Mouse (Mus musculus): Measurements from ENCODE around the gene Ppm1d. TPM values are rescaled to one million over a fixed set of nuclear protein-coding genes. Genes with fewer than 3 reads are reported as not detected.

The Ppm1d gene
- 17.0 and 17.2 TPM in 2 replicates for total RNA-seq (2021)
- long read RNA-seq, transcript Ppm1d-201 (6 exons, 2,899 nt): major isoform, 23 of 24 reads
- long read RNA-seq, partial matches to known transcripts: 1 of 24 reads
- long read RNA-seq, other reads (novel, unspliced or antisense): 0 of 24 reads

GRCm38 (mm10) chr11:85310713-85311574, at the start of gene Ppm1d:
TSS of gene Ppm1d (plus strand) at chr11:85311244.
- DNase-seq: peak; percentile 98

GRCm38 (mm10) chr11:85264635-85265034, 46.4 kb upstream of the Ppm1d start:
- no peak for DNase-seq

- DNase-seq: no peak
These were observed 43.7 kb upstream of the Ppm1d start for GRCm38 (mm10) chr11:85267393-85267792.

- peak; percentile 36 for DNase-seq
These were observed 40.4 kb upstream of the Ppm1d start for GRCm38 (mm10) chr11:85270631-85271030.

GRCm38 (mm10) chr11:85273299-85273698, 37.7 kb upstream of the Ppm1d start:
- no peak for DNase-seq

- no peak for DNase-seq
These were observed 35.9 kb upstream of the Ppm1d start for GRCm38 (mm10) chr11:85275151-85275550.

- no peak for DNase-seq
These were observed 33.4 kb upstream of the Ppm1d start for GRCm38 (mm10) chr11:85277609-85278008.

- no peak for DNase-seq
These were observed 32.9 kb upstream of the Ppm1d start for GRCm38 (mm10) chr11:85278175-85278574.

- DNase-seq: no peak
These were observed 29.7 kb upstream of the Ppm1d start for GRCm38 (mm10) chr11:85281219-85281878.

- DNase-seq: no peak
These were observed 13.1 kb upstream of the Ppm1d start for GRCm38 (mm10) chr11:85297953-85298352.

- no peak for DNase-seq
These were observed 11.2 kb upstream of the Ppm1d start for GRCm38 (mm10) chr11:85299880-85300279.

- DNase-seq: no peak
These were observed 9.9 kb upstream of the Ppm1d start for GRCm38 (mm10) chr11:85301161-85301560.

- DNase-seq: no peak
These were observed 9.2 kb upstream of the Ppm1d start for GRCm38 (mm10) chr11:85301836-85302235.

- DNase-seq: no peak
These were observed 4.3 kb upstream of the Ppm1d start for GRCm38 (mm10) chr11:85306577-85307260.

GRCm38 (mm10) chr11:85308799-85309198, 2.2 kb upstream of the Ppm1d start:
- DNase-seq: no peak

- no peak for DNase-seq
These were observed 684 bp upstream of the Ppm1d start for GRCm38 (mm10) chr11:85310407-85310712.

GRCm38 (mm10) chr11:85311645-85312490, 824 bp downstream of the Ppm1d start:
- peak; percentile 33 for DNase-seq

- DNase-seq: peak; percentile 28
These were observed 1.8 kb downstream of the Ppm1d start for GRCm38 (mm10) chr11:85312818-85313217.

- no peak for DNase-seq
These were observed 2.3 kb downstream of the Ppm1d start for GRCm38 (mm10) chr11:85313361-85313760.

GRCm38 (mm10) chr11:85323567-85324330, 12.7 kb downstream of the Ppm1d start:
- no peak for DNase-seq

- DNase-seq: no peak
These were observed 17.7 kb downstream of the Ppm1d start for GRCm38 (mm10) chr11:85328717-85329116.

Measured in adrenal gland, postnatal 25 days (tissue).